Mouse (Mus musculus) liver, postnatal 0 days (tissue): Measurements from ENCODE around the gene Pip4k2a.

Source experiments
- CTCF ChIP-seq: sonication (generic); IDR thresholded peaks from 2 replicates; pipeline ENCODE4 v1.5.1; 2016; ENCODE audit warnings: antibody characterized with exemption, low read depth
- EP300 ChIP-seq: IDR thresholded peaks from 2 replicates; pipeline ENCODE4 v1.6.1; 2016; ENCODE audit warnings: antibody characterized with exemption, low read depth, mild to moderate bottlenecking

DNA sequence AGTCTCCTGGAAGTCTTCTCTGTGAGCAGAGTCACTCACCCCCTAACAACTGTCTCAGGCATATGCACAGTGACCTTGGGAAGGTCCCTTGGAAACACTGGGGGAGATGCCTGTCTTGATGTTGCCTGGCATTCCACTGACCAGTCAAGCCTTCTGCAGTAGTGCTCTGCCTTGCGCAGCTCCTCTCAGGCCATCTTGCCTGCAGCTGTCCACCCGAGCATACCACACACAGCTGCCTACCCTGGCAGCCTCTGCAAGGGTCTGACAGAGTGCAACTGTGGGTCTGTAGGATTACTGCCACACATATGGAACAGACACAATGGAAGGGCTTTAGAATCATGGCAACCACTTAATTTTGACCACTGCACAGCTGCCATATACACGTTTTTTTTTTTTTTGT is 32.8 kb downstream of the Pip4k2a start:
- no peak for TF ChIP-seq EP300
- no peak for TF ChIP-seq CTCF
